Mouse (Mus musculus) c-Kit-positive CD71-negative TER-119-negative erythroid progenitor cells, embryonic 14.5 days (primary cell): Measurements from ENCODE around the gene Wfdc3.
"Not testable (repeated sequence)": the region's sequence is repeated elsewhere in the genome, so short reads cannot be mapped to it uniquely, and the experiment has no call there.

ENCODE experiments used
- DNase-seq: peaks from one replicate; pipeline ENCODE4 v3.0.0-alpha.2; 2013; ENCODE audit warnings: low read depth

Wfdc3 gene

GRCm38 (mm10) chr2:164737377-164738090 is 8.2 kb downstream of the Wfdc3 start:
- DNase-seq: no peak

GRCm38 (mm10) chr2:164735446-164735845 is 10.3 kb downstream of the Wfdc3 start:
- no peak for DNase-seq

- no peak for DNase-seq
These were observed 10.9 kb downstream of the Wfdc3 start for GRCm38 (mm10) chr2:164734839-164735238.

GRCm38 (mm10) chr2:164733259-164733658 is 12.5 kb downstream of the Wfdc3 start:
- DNase-seq: no peak

- DNase-seq: no peak
These were observed 14.0 kb downstream of the Wfdc3 start for GRCm38 (mm10) chr2:164731719-164732118.

GRCm38 (mm10) chr2:164725895-164726619 is 19.7 kb downstream of the Wfdc3 start:
- peak; percentile 46 for DNase-seq

- no peak for DNase-seq
These were observed 22.5 kb downstream of the Wfdc3 start for GRCm38 (mm10) chr2:164723276-164723675.

- not testable (repeated sequence) for DNase-seq
These were observed 29.4 kb downstream of the Wfdc3 start for GRCm38 (mm10) chr2:164716194-164716786.

GRCm38 (mm10) chr2:164715005-164715404 is 30.7 kb downstream of the Wfdc3 start, which contains the start of gene Spint5:
Spint5 (plus strand) TSS chr2:164715305.
- DNase-seq: no peak

- DNase-seq: no peak
These were observed 39.7 kb downstream of the Wfdc3 start for GRCm38 (mm10) chr2:164705991-164706390.

- DNase-seq: no peak
These were observed 40.4 kb downstream of the Wfdc3 start for GRCm38 (mm10) chr2:164705328-164705727.

GRCm38 (mm10) chr2:164704235-164704634 is 41.5 kb downstream of the Wfdc3 start:
- no peak for DNase-seq

- DNase-seq: no peak
These were observed 44.0 kb downstream of the Wfdc3 start for GRCm38 (mm10) chr2:164701761-164702160.

- DNase-seq: no peak
These were observed 44.8 kb downstream of the Wfdc3 start for GRCm38 (mm10) chr2:164700959-164701358.

- no peak for DNase-seq
These were observed 47.5 kb downstream of the Wfdc3 start, which contains the start of gene Spint4 for GRCm38 (mm10) chr2:164698201-164698600. Spint4 (plus strand) TSS chr2:164698501.

GRCm38 (mm10) chr2:164684807-164685206 is 60.9 kb downstream of the Wfdc3 start, which contains the start of gene Wfdc13:
Wfdc13 (plus strand) TSS chr2:164685107.
- DNase-seq: no peak
